Mouse (Mus musculus): ENCODE measurements around the gene Slc28a3. TPM values are rescaled to one million over a fixed set of nuclear protein-coding genes. Genes with fewer than 3 reads are reported as not detected.

Slc28a3 gene
- total and polyA plus RNA-seq, 2 experiments from 2014 or later, result not detected

GRCm38 (mm10) chr13:58637360-58638002 is 26.8 kb upstream of the Slc28a3 start:
- no peaks in the 10 kb centered on the region for H3K9me3 ChIP-seq (ENCODE audit: low read length)
- DNase-seq (ENCODE audit: low spot score) (peak; percentile 90), ATAC-seq (ENCODE audit: low FRiP score) (no peak)
- no peaks in the 10 kb centered on the region for H3K27me3 ChIP-seq (ENCODE audit: insufficient read depth, low read length)
- H3K27ac ChIP-seq (ENCODE audit: low read depth, low read length), result no peak overlapping the region
- TF ChIP-seq CTCF (IDR thresholded peaks at IDR 0.05), result peak; percentile 88
- no peak overlapping the region for H3K4me2 ChIP-seq (ENCODE audit: low read depth, low read length, poor library complexity, severe bottlenecking)
- H3K36me3 ChIP-seq (ENCODE audit: insufficient read depth, low read length), result no peaks in the 10 kb centered on the region
- no peak overlapping the region for H3K9ac ChIP-seq (replicated peaks; ENCODE audit: low read length, poor library complexity, severe bottlenecking)
- H3K4me1 ChIP-seq (ENCODE audit: insufficient read depth, low read length), result no peaks in the 10 kb centered on the region
- 14% methylated on average over 13 of the region's 13 CpGs for WGBS
- no peak overlapping the region for H3K4me3 ChIP-seq (ENCODE audit: low read depth, low read length)

GRCm38 (mm10) chr13:58633887-58634286 is 23.2 kb upstream of the Slc28a3 start:
- Histone ChIP-seq H3K27me3 (ENCODE audit: insufficient read depth, low read length) (no peaks in the 10 kb centered on the region), H3K4me3 (ENCODE audit: low read depth, low read length) (no peak overlapping the region), H3K4me1 (ENCODE audit: insufficient read depth, low read length) (no peaks in the 10 kb centered on the region), H3K4me2 (ENCODE audit: low read depth, low read length, poor library complexity, severe bottlenecking) (no peak overlapping the region), H3K9me3 (ENCODE audit: low read length) (no peaks in the 10 kb centered on the region), H3K9ac (replicated peaks; ENCODE audit: low read length, poor library complexity, severe bottlenecking) (no peak overlapping the region), H3K36me3 (ENCODE audit: insufficient read depth, low read length) (no peaks in the 10 kb centered on the region), H3K27ac (ENCODE audit: low read depth, low read length) (no peak overlapping the region)
- no peak for ATAC-seq (ENCODE audit: low FRiP score)
- no peak for DNase-seq (ENCODE audit: low spot score)
- WGBS, result 24% methylated on average over 4 of the region's 4 CpGs
- TF ChIP-seq CTCF (IDR thresholded peaks at IDR 0.05), result no peak

GRCm38 (mm10) chr13:58630756-58631155 is 20.1 kb upstream of the Slc28a3 start:
- H3K4me1 ChIP-seq (ENCODE audit: insufficient read depth, low read length), result no peaks in the 10 kb centered on the region
- no peak for DNase-seq (ENCODE audit: low spot score)

GRCm38 (mm10) chr13:58629365-58630050 is 18.8 kb upstream of the Slc28a3 start:
- 27% methylated on average over 12 of the region's 13 CpGs for WGBS
- H3K4me3 ChIP-seq (ENCODE audit: low read depth, low read length), result no peak overlapping the region
- TF ChIP-seq CTCF (IDR thresholded peaks at IDR 0.05), result no peak
- no peak overlapping the region for H3K27ac ChIP-seq (ENCODE audit: low read depth, low read length)
- no peaks in the 10 kb centered on the region for H3K4me1 ChIP-seq (ENCODE audit: insufficient read depth, low read length)
- no peaks in the 10 kb centered on the region for H3K9me3 ChIP-seq (ENCODE audit: low read length)
- H3K36me3 ChIP-seq (ENCODE audit: insufficient read depth, low read length), result no peaks in the 10 kb centered on the region
- H3K27me3 ChIP-seq (ENCODE audit: insufficient read depth, low read length), result no peaks in the 10 kb centered on the region
- H3K4me2 ChIP-seq (ENCODE audit: low read depth, low read length, poor library complexity, severe bottlenecking), result no peak overlapping the region
- ATAC-seq (ENCODE audit: low FRiP score) (no peak), DNase-seq (ENCODE audit: low spot score) (peak; percentile 35)
- no peak overlapping the region for H3K9ac ChIP-seq (replicated peaks; ENCODE audit: low read length, poor library complexity, severe bottlenecking)

More at GRCm38 (mm10) chr13:58630756-58631155, 20.1 kb upstream of the Slc28a3 start:
- 49% methylated on average over 10 of the region's 10 CpGs for WGBS
- Histone ChIP-seq H3K4me2 (ENCODE audit: low read depth, low read length, poor library complexity, severe bottlenecking) (no peak overlapping the region), H3K9me3 (ENCODE audit: low read length) (no peaks in the 10 kb centered on the region), H3K4me3 (ENCODE audit: low read depth, low read length) (no peak overlapping the region), H3K27ac (ENCODE audit: low read depth, low read length) (no peak overlapping the region), H3K27me3 (ENCODE audit: insufficient read depth, low read length) (no peaks in the 10 kb centered on the region), H3K9ac (replicated peaks; ENCODE audit: low read length, poor library complexity, severe bottlenecking) (no peak overlapping the region), H3K36me3 (ENCODE audit: insufficient read depth, low read length) (no peaks in the 10 kb centered on the region)
- no peak for TF ChIP-seq CTCF (IDR thresholded peaks at IDR 0.05)
- ATAC-seq (ENCODE audit: low FRiP score), result no peak

- ATAC-seq (ENCODE audit: low FRiP score), result no peak
- no peaks in the 10 kb centered on the region for H3K9me3 ChIP-seq (ENCODE audit: low read length)
Measured at GRCm38 (mm10) chr13:58622647-58623046, 12.0 kb upstream of the Slc28a3 start.

GRCm38 (mm10) chr13:58619301-58619700 is 8.6 kb upstream of the Slc28a3 start:
- H3K9ac ChIP-seq (replicated peaks; ENCODE audit: low read length, poor library complexity, severe bottlenecking), result no peak overlapping the region
- DNase-seq (ENCODE audit: low spot score) (no peak), ATAC-seq (ENCODE audit: low FRiP score) (no peak)
- no peak for TF ChIP-seq CTCF (IDR thresholded peaks at IDR 0.05)
- WGBS, result 82% methylated on average over 5 of the region's 5 CpGs
- no peaks in the 10 kb centered on the region for H3K4me1 ChIP-seq (ENCODE audit: insufficient read depth, low read length)
- H3K4me3 ChIP-seq (ENCODE audit: low read depth, low read length), result no peak overlapping the region
- H3K36me3 ChIP-seq (ENCODE audit: insufficient read depth, low read length), result no peaks in the 10 kb centered on the region
- no peak overlapping the region for H3K4me2 ChIP-seq (ENCODE audit: low read depth, low read length, poor library complexity, severe bottlenecking)
- no peak overlapping the region for H3K27ac ChIP-seq (ENCODE audit: low read depth, low read length)
- no peaks in the 10 kb centered on the region for H3K9me3 ChIP-seq (ENCODE audit: low read length)
- no peaks in the 10 kb centered on the region for H3K27me3 ChIP-seq (ENCODE audit: insufficient read depth, low read length)

More at GRCm38 (mm10) chr13:58622647-58623046, 12.0 kb upstream of the Slc28a3 start:
- DNase-seq (ENCODE audit: low spot score), result no peak
- Histone ChIP-seq H3K4me3 (ENCODE audit: low read depth, low read length) (no peak overlapping the region), H3K36me3 (ENCODE audit: insufficient read depth, low read length) (no peaks in the 10 kb centered on the region), H3K9ac (replicated peaks; ENCODE audit: low read length, poor library complexity, severe bottlenecking) (no peak overlapping the region), H3K4me1 (ENCODE audit: insufficient read depth, low read length) (no peaks in the 10 kb centered on the region), H3K27me3 (ENCODE audit: insufficient read depth, low read length) (no peaks in the 10 kb centered on the region), H3K4me2 (ENCODE audit: low read depth, low read length, poor library complexity, severe bottlenecking) (no peak overlapping the region), H3K27ac (ENCODE audit: low read depth, low read length) (no peak overlapping the region)
- WGBS, result 71% methylated on average over 8 of the region's 8 CpGs
- TF ChIP-seq CTCF (IDR thresholded peaks at IDR 0.05), result no peak

All from midbrain, postnatal 0 days (tissue).